ENCODE assay signal across 1 mouse cellular context in the genomic region with DNA sequence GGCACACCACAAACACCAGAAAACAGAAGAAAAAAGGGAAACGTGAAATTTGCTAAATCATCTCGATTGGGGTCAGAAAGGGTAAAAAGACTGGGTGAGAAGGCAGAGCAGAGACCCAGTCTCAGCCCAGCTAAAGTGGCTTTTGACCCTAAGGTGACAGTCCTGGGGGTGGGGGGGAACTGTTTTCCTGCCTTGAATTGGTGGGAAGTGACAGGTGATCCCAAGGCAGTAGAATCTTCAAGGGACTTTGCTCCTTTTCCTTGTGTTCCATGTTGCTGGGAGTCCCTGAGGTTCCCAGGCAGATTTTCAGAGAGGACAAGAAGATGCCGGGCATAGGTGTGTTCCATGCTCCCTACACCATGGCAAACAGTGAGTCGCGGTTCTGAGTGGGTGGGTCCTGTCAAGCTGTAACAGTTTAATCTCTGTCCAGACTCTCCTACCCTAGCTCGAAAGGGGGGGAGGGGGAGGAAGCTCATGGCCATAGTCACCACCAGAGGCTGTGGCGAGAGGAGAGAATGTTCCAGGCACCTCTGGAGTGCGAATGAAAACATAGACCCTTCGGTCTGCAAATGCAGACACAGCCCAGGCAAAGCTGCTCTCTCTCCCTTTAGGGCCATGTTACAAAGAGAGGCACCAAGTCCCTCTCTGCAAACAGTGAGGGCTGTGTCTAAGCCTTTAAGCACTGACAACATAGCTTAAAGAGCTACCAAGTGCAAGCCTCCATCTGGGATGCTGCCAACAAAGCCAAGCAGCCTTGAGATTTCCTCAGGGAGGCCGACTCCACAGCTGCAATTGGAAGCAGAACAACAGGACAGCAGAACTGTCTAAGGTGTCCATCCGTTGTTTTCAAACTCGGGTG.
TF ChIP-seq lines count a peak whose summit lies in the region.

No protein-coding gene starts in this region.

TF ChIP-seq in MEL, 35 proteins besides CTCF, POLR2A, EP300 and RAD21:
- TF ChIP-seq ELF1 (IDR thresholded peaks at IDR 0.05; ENCODE audit: low read depth, low read length): no peak
- no peak for TF ChIP-seq MEF2A (IDR thresholded peaks at IDR 0.05; ENCODE audit: extremely low read depth, insufficient replicate concordance, low read depth, low read length, poor library complexity, severe bottlenecking)
- no peak for TF ChIP-seq NELFE (IDR thresholded peaks at IDR 0.05; ENCODE audit: low read depth, low read length)
- TF ChIP-seq MAX (IDR thresholded peaks at IDR 0.05; ENCODE audit: low read length): no peak
- no peak for TF ChIP-seq JUND (IDR thresholded peaks at IDR 0.05; ENCODE audit: low read depth, low read length)
- no peak for TF ChIP-seq GATA1 (IDR thresholded peaks at IDR 0.05; ENCODE audit: low read depth, low read length)
- TF ChIP-seq TAL1 (IDR thresholded peaks at IDR 0.05; ENCODE audit: low read length): no peak
- 0 out of 2 replicates have a peak, but pooled peaks have one; percentile 15 for TF ChIP-seq SIN3A (IDR thresholded peaks at IDR 0.05; ENCODE audit: low read length)
- TF ChIP-seq ZNF384 (IDR thresholded peaks at IDR 0.05; ENCODE audit: low read depth, low read length): no peak
- no peak for TF ChIP-seq ETS1 (IDR thresholded peaks at IDR 0.05; ENCODE audit: low read depth, low read length)
- TF ChIP-seq MAFK (IDR thresholded peaks at IDR 0.05; ENCODE audit: borderline replicate concordance, low read depth, low read length): 0 out of 2 replicates have a peak, but pooled peaks have one; percentile 40
TF ChIP-seq in MEL: peak in this region for 2.
